Mouse (Mus musculus): ENCODE data around the gene Trim24.

DNA sequence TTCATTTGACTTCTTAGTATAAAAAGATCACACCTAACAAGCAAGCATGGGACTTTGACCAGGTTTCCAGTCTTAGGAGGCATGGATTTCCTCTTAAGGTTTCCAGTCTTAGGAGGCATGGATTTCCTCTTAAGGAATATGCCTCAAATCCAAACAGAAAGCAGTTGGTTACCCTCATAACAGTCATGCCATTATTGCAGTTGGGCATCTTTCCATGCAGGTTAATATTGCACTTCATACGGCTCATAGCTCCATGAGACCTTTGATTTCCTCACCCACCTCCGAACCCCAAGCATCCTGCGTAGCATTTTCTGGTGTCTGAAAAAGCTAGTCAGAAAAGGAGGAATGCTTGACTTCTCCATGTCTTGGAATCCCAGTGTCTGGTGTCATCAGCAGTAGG lies 10.0 kb downstream of the Trim24 start:
- TF ChIP-seq CTCF (IDR thresholded peaks at IDR 0.05; ENCODE audit: insufficient read depth, low read depth, low read length) (no peak), POLR2A (IDR thresholded peaks at IDR 0.05; ENCODE audit: insufficient read depth, low read depth, low read length) (no peak)

Measured in olfactory bulb, adult 2 months (tissue).